Mouse (Mus musculus) CD4-positive naive resting alpha-beta T cell, adult 76 days (primary cell): ENCODE data around the gene Atp9a. TPM values are rescaled to one million over a fixed set of nuclear protein-coding genes. Genes with fewer than 3 reads are reported as not detected.

Experiments
- total RNA-seq: library from RNA; stranded (reverse); gene quantifications from one replicate; pipeline ENCODE4 v1.2.4, GENCODE M21; 2023

Atp9a gene
- total RNA-seq: 14.6 TPM

DNA sequence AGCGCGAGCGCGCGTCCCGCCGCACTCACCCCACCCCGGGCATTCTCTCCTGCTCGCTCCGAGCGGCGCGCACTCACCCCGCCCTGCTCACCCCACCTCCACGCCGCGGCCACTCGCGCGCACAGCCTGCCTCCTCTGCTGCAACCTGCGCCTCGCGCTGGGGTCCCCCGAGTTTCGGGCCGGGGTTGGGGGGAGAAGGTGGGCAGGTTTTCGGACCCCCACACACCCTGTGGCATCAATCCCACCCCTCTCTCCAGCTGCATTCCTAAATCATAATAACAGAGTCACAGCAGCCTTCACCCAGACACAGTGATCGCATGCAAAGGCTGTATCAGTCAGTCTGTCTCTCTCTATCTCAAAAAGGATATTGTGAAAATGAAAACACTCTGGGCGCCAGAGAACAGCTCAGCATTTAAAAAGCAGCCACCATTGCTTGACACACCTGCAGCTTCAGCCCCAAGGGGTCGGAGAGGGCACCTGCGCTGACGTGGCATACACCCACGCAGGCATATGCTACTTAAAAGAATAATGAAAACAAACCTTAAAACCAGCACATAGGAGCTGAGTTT, at the start of gene Atp9a:
Gene Atp9a (minus strand): TSS at position 351 of the 569 bp plus-strand sequence.

DNA sequence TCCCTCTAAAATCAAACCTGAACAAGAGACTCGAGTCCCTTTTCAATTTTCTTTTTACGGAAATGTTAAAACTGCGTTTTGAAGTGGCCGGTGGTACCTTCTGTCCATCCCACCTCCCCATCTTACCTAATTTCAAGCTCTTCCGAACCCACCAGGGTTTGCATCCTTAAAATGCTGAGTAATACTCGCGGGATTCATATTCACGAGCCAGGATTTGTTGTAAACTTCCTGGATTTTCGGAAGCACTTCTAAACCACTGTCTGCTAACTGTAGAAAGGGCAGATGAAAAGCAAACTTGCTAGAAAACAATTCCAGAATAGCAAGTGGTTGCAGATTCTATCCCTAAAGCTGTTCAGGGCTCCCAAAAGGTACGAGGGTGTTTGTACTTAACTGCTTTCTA, 25.4 kb upstream of the Atp9a start, which contains the start of gene Sall4:
Gene Sall4 (minus strand): TSS at position 362 of the 400 bp plus-strand sequence.

GRCm38 (mm10) chr2:168601491-168602386, 140.5 kb downstream of the Atp9a start, which contains the start of gene Nfatc2:
Gene Nfatc2, minus strand, starts transcription at chr2:168601657.

Other genes with a start within 250 kb of the Atp9a start
- 84.7 TPM for gene Nfatc2, start 140.8 kb downstream of the Atp9a start, total RNA-seq
- gene Sall4, start 25.5 kb upstream of the Atp9a start, total RNA-seq: not detected
- 28.8 TPM for gene Zfp64, start 213.2 kb upstream of the Atp9a start, total RNA-seq